9 mouse cellular contexts compared by ENCODE assay signal in genomic region chr11:101891451-101891850, GRCm38 (mm10). TPM values are rescaled to one million over a fixed set of nuclear protein-coding genes. Genes with fewer than 3 reads are reported as not detected.
A peak's percentile ranks its signal among the peaks of the same experiment; 100 is the strongest.
DNase-seq lines count a peak whose midpoint lies in the region; ATAC-seq lines count a peak whose summit lies in the region.
"Had no signal": no experiment of that assay in that cellular context is flagged by ENCODE, and none has a peak within 500 bp of the region (broad histone marks: within the 10 kb centered on the region; RNA-seq: fewer than 3 reads in every experiment).

No protein-coding gene starts in this region.

- intact Hi-C loops in gastrocnemius, postnatal 14 days (cut with DNase I; ENCODE audit: low total_unique reads), result no loop called here

- H3K4me2 ChIP-seq in neural tube, embryonic 11.5 days (ENCODE audit: low read depth), result peak overlapping the region; percentile 27
- peak overlapping the region; percentile 57 for H3K4me2 ChIP-seq in heart, embryonic 14.5 days (ENCODE audit: low read length)
- peak overlapping the region; percentile 39 for H3K4me2 ChIP-seq in neural tube, embryonic 12.5 days (replicated peaks)
- H3K4me2 ChIP-seq: liver, embryonic 15.5 days had no signal

- no peak for ATAC-seq in neural tube, embryonic 11.5 days (ENCODE audit: insufficient read depth, low FRiP score, low TSS enrichment)
- no peak for ATAC-seq in heart, embryonic 14.5 days (ENCODE audit: insufficient number of reproducible peaks, insufficient read depth, low FRiP score, low read depth)
- ATAC-seq in neural tube, embryonic 12.5 days (ENCODE audit: low FRiP score, low read depth), result no peak
- no peak for ATAC-seq in erythroblast, adult 5-6 weeks (replicated peaks; ENCODE audit: low FRiP score, poor library complexity, severe bottlenecking)

- no peak overlapping the region; the same call in 1 of the 2 replicates for H3K9ac ChIP-seq in neural tube, embryonic 11.5 days (ENCODE audit: low read length)
- peak overlapping the region; percentile 68 for H3K9ac ChIP-seq in heart, embryonic 14.5 days (ENCODE audit: low read length)
- 0 out of 2 replicates have a peak overlapping the region, but pooled peaks have one; percentile 33 for H3K9ac ChIP-seq in neural tube, embryonic 12.5 days
- H3K9ac ChIP-seq: liver, embryonic 15.5 days had no signal

- WGBS in neural tube, embryonic 11.5 days, result 12% methylated on average over 11 of the region's 11 CpGs
- 14% methylated on average over 11 of the region's 11 CpGs for WGBS in heart, embryonic 14.5 days
- 9% methylated on average over 11 of the region's 11 CpGs for WGBS in neural tube, embryonic 12.5 days

- H3K4me3 ChIP-seq in neural tube, embryonic 11.5 days (ENCODE audit: low read depth, low read length), result peak overlapping the region; percentile 23; the same call in 1 of the 2 replicates
- peak overlapping the region; percentile 23 to 41 for H3K4me3 ChIP-seq in heart, embryonic 14.5 days (ENCODE audit: control insufficient read depth in 1 of 2, insufficient read depth in 1 of 2, low read depth in 1 of 2, low read length in 2 of 2)
- H3K4me3 ChIP-seq in neural tube, embryonic 12.5 days, result no peak overlapping the region
- H3K4me3 ChIP-seq: liver, embryonic 15.5 days had no signal

- H3K27ac ChIP-seq in neural tube, embryonic 11.5 days (ENCODE audit: low read depth, low read length), result peak overlapping the region; percentile 8; the same call in 1 of the 2 replicates
- H3K27ac ChIP-seq in heart, embryonic 14.5 days (replicated peaks in 1 of 2; ENCODE audit: control insufficient read depth in 1 of 2, insufficient read depth in 1 of 2, low read depth in 2 of 2, low read length in 2 of 2), result peak overlapping the region; percentile 5 to 39; a peak in 3 of 4 replicates
- no peak overlapping the region for H3K27ac ChIP-seq in neural tube, embryonic 12.5 days
- H3K27ac ChIP-seq: liver, embryonic 15.5 days had no signal

- DNase-seq in gastrocnemius, postnatal 10 days, result peak; percentile 40
- no peak for DNase-seq in gastrocnemius, postnatal 14 days
- no peak for DNase-seq in neural tube, embryonic 11.5 days (ENCODE audit: low spot score)
- DNase-seq in neural tube, embryonic 10.5 days (ENCODE audit: extremely low spot score, low spot score), result no peak
- no peak for DNase-seq in adrenal gland, postnatal 36 days

- no peaks in the 10 kb centered on the region for H3K36me3 ChIP-seq in neural tube, embryonic 11.5 days (ENCODE audit: control insufficient read depth, insufficient read depth, low read length)
- no peaks in the 10 kb centered on the region for H3K36me3 ChIP-seq in heart, embryonic 14.5 days (ENCODE audit: control insufficient read depth, insufficient read depth, low read length)
- no peaks in the 10 kb centered on the region for H3K36me3 ChIP-seq in neural tube, embryonic 12.5 days
- H3K36me3 ChIP-seq: liver, embryonic 15.5 days had no signal

- peaks cover 18% of the 10 kb centered on the region for H3K4me1 ChIP-seq in neural tube, embryonic 11.5 days (ENCODE audit: control insufficient read depth, insufficient read depth, low read length)
- H3K4me1 ChIP-seq in heart, embryonic 14.5 days (ENCODE audit: control insufficient read depth in 2 of 2, insufficient read depth in 2 of 2, low read length in 2 of 2), result peaks cover 33 to 35% of the 10 kb centered on the region in 2 experiments
- peaks cover 36% of the 10 kb centered on the region for H3K4me1 ChIP-seq in neural tube, embryonic 12.5 days
- H3K4me1 ChIP-seq: liver, embryonic 15.5 days had no signal

- no peaks in the 10 kb centered on the region for H3K9me3 ChIP-seq in neural tube, embryonic 11.5 days (ENCODE audit: control insufficient read depth, low read length)
- H3K9me3 ChIP-seq in heart, embryonic 14.5 days (ENCODE audit: control insufficient read depth, low read length), result no peaks in the 10 kb centered on the region
- no peaks in the 10 kb centered on the region for H3K9me3 ChIP-seq in neural tube, embryonic 12.5 days
- H3K9me3 ChIP-seq: liver, embryonic 15.5 days had no signal

- H3K27me3 ChIP-seq in neural tube, embryonic 11.5 days (ENCODE audit: control insufficient read depth, insufficient read depth, low read length), result 0 out of 2 replicates have a peak, but pooled peaks cover 2% of the 10 kb centered on the region
- no peaks in the 10 kb centered on the region; the same call in none of the 2 replicates for H3K27me3 ChIP-seq in heart, embryonic 14.5 days (ENCODE audit: control insufficient read depth, insufficient read depth, low read length)
- peaks cover 21% of the 10 kb centered on the region for H3K27me3 ChIP-seq in neural tube, embryonic 12.5 days (replicated peaks)

RNA-seq across cellular contexts. Expression of gene Meox1, which starts 2.7 kb away (rescaled TPM):
- 10 to 100 TPM; 11.7 to 12.3 TPM for total RNA-seq in gastrocnemius, postnatal 10 days (2021)
- 10 to 100 TPM in 1 of 2 experiments, 1 to 10 TPM in 1; 8.6 to 10.8 TPM for total RNA-seq in gastrocnemius, postnatal 14 days (2021)
- polyA plus RNA-seq in neural tube, embryonic 11.5 days (2014; fragmentation: Nextera tagmentation; extraction: Ambion mirVana), result 19.9 and 23.9 TPM in 2 replicates
- polyA plus RNA-seq in heart, embryonic 14.5 days (2014; fragmentation: Nextera tagmentation; extraction: Ambion mirVana), result 13.8 and 13.9 TPM in 2 replicates
- 5.4 and 8.0 TPM in 2 replicates for polyA plus RNA-seq in neural tube, embryonic 12.5 days (2016; fragmentation: Nextera tagmentation; extraction: Ambion mirVana)
- total RNA-seq in erythroblast, adult 5-6 weeks (2015; ENCODE audit: low replicate concordance), result not detected in 2 replicates
- total RNA-seq in erythroblast, adult 5-6 weeks (2017; ENCODE audit: low replicate concordance), result not detected in 2 replicates
- total RNA-seq in adrenal gland, postnatal 36 days (2021), result 1 to 10 TPM; 3.6 to 6.0 TPM

Comparison
In these comparisons a context has a peak if more than half of its experiments do, and no peak if none do; other contexts are left out.
1. RNA of gene Meox1, which starts 2.7 kb away (total RNA-seq): 11.7 to 12.3 TPM in gastrocnemius, postnatal 10 days, 8.6 to 10.8 TPM in gastrocnemius, postnatal 14 days and 3.6 to 6.0 TPM in adrenal gland, postnatal 36 days; not detected in erythroblast, adult 5-6 weeks; every median in the first group is over 4 times any median in the second.
2. Peak in every context shown above with its lines, with median percentiles within 50 percentile points of each other: H3K4me2 ChIP-seq.